Mouse (Mus musculus) MEL (cell line): ENCODE measurements at regions not wholly inside any gene's neighbourhood (a gene's known extent, or its start where the extent isn't known, plus 50 kb on each side); places are given as distances from the start of the nearest gene placed in this dataset.

Experiments
- CTCF ChIP-seq, 3 experiments: IDR thresholded peaks in 2 of 3; conservative IDR thresholded peaks in 1 of 3; 2 replicates each; pipeline ENCODE4 v1.5.1; 2011 to 2012; ENCODE audit warnings: low read length in 3 of 3, low read depth in 2 of 3, mild to moderate bottlenecking in 2 of 3, improper control_type of control experiment in 1 of 3, inconsistent platforms in 1 of 3, mixed read lengths in 1 of 3, moderate library complexity in 1 of 3; ENCODE audit not compliant: control insufficient read depth in 1 of 3, insufficient read depth in 1 of 3, poor library complexity in 1 of 3, severe bottlenecking in 1 of 3
- GABPA ChIP-seq: IDR thresholded peaks from 2 replicates; pipeline ENCODE4 v1.6.1; 2012; ENCODE audit warnings: low read depth, mild to moderate bottlenecking, inconsistent platforms, low read length, improper control_type of control experiment, moderate library complexity
- MEF2A ChIP-seq: IDR thresholded peaks from 2 replicates; pipeline ENCODE4 v1.6.1; 2014; ENCODE audit warnings: low read depth, mild to moderate bottlenecking, inconsistent platforms, low read length, improper control_type of control experiment; ENCODE audit not compliant: poor library complexity, insufficient replicate concordance, severe bottlenecking; ENCODE audit errors: extremely low read depth
- POLR2A ChIP-seq, 2 experiments: IDR thresholded peaks; 2 replicates each; pipeline ENCODE4 v1.6.1; 2011 to 2012; ENCODE audit warnings: low read length in 2 of 2, mild to moderate bottlenecking in 2 of 2, control low read depth in 1 of 2, improper control_type of control experiment in 1 of 2, low read depth in 1 of 2, moderate library complexity in 1 of 2; ENCODE audit not compliant: control insufficient read depth in 1 of 2, insufficient read depth in 1 of 2, poor library complexity in 1 of 2
- POLR2AphosphoS2 ChIP-seq: IDR thresholded peaks from 2 replicates; pipeline ENCODE4 v1.6.1; 2011; ENCODE audit warnings: low read length, improper control_type of control experiment
- TCF12 ChIP-seq: IDR thresholded peaks from 2 replicates; pipeline ENCODE4 v1.6.1; 2014; ENCODE audit warnings: low read depth, mild to moderate bottlenecking, inconsistent platforms, low read length, improper control_type of control experiment, moderate library complexity
- USF1 ChIP-seq: IDR thresholded peaks from 2 replicates; pipeline ENCODE4 v1.6.1; 2014; ENCODE audit warnings: low read depth, mild to moderate bottlenecking, inconsistent platforms, low read length, improper control_type of control experiment, moderate library complexity
- USF2 ChIP-seq, 2 experiments: IDR thresholded peaks; 2 replicates each; pipeline ENCODE4 v1.6.1; 2011 to 2012; ENCODE audit warnings: improper control_type of control experiment in 2 of 2, low read length in 2 of 2, borderline replicate concordance in 1 of 2, inconsistent platforms in 1 of 2, low read depth in 1 of 2, mild to moderate bottlenecking in 1 of 2; ENCODE audit not compliant: insufficient read depth in 1 of 2
- ZKSCAN1 ChIP-seq: IDR thresholded peaks from 2 replicates; pipeline ENCODE4 v1.6.1; 2012; ENCODE audit warnings: low read depth, mild to moderate bottlenecking, inconsistent platforms, low read length, improper control_type of control experiment, moderate library complexity

GRCm38 (mm10) chr11:19736926-19737325, 187.2 kb upstream of the Spred2 start:
- TF ChIP-seq CTCF (IDR thresholded peaks at IDR 0.05 in 2 of 3, conservative IDR thresholded peaks at IDR 0.05 in 1 of 3; ENCODE audit: control insufficient read depth in 1 of 3, insufficient read depth in 1 of 3, low read depth in 2 of 3, low read length in 3 of 3, poor library complexity in 1 of 3, severe bottlenecking in 1 of 3) (no peak), POLR2A (IDR thresholded peaks at IDR 0.05; ENCODE audit: control insufficient read depth in 1 of 2, insufficient read depth in 1 of 2, low read depth in 1 of 2, low read length in 2 of 2, poor library complexity in 1 of 2) (no peak), GABPA (no peak), MEF2A (no peak), USF1 (no peak), USF2 (IDR thresholded peaks at IDR 0.05; ENCODE audit: borderline replicate concordance in 1 of 2, insufficient read depth in 1 of 2, low read depth in 1 of 2, low read length in 2 of 2) (no peak), POLR2AphosphoS2 (no peak), TCF12 (no peak), ZKSCAN1 (no peak)
